Mouse (Mus musculus) frontal cortex, postnatal 25 days (tissue): ENCODE results near the gene Mocs1.
"Not testable (repeated sequence)": the region's sequence is repeated elsewhere in the genome, so short reads cannot be mapped to it uniquely, and the experiment has no call there.

ENCODE experiments used
- DNase-seq, 2 experiments: peaks; one replicate each; pipeline ENCODE4 v3.0.0; 2022; ENCODE audit warnings: low spot score in 2 of 2

Mocs1 gene

GRCm38 (mm10) chr17:49432071-49432711 is 4.0 kb downstream of the Mocs1 start:
- DNase-seq, result no peak

- DNase-seq, result no peak
These were observed 4.9 kb downstream of the Mocs1 start for GRCm38 (mm10) chr17:49433071-49433470.

- no peak for DNase-seq
These were observed 6.1 kb downstream of the Mocs1 start for GRCm38 (mm10) chr17:49434236-49434635.

GRCm38 (mm10) chr17:49435081-49435480 is 6.9 kb downstream of the Mocs1 start:
- DNase-seq, result no peak

- DNase-seq, result no peak
These were observed 8.5 kb downstream of the Mocs1 start for GRCm38 (mm10) chr17:49436631-49437030.

- not testable (repeated sequence) for DNase-seq
These were observed 9.1 kb downstream of the Mocs1 start for GRCm38 (mm10) chr17:49437306-49437705.

- no peak for DNase-seq
These were observed 10.8 kb downstream of the Mocs1 start for GRCm38 (mm10) chr17:49438822-49439574.

- DNase-seq, result no peak
These were observed 11.5 kb downstream of the Mocs1 start for GRCm38 (mm10) chr17:49439706-49440105.

GRCm38 (mm10) chr17:49440331-49441130 is 12.4 kb downstream of the Mocs1 start:
- no peak for DNase-seq

GRCm38 (mm10) chr17:49442841-49443240 is 14.7 kb downstream of the Mocs1 start:
- not testable (repeated sequence) for DNase-seq

GRCm38 (mm10) chr17:49448570-49449229 is 20.5 kb downstream of the Mocs1 start:
- no peak for DNase-seq

- DNase-seq, result no peak
These were observed 21.1 kb downstream of the Mocs1 start for GRCm38 (mm10) chr17:49449230-49449608.

- DNase-seq, result no peak
These were observed 22.8 kb downstream of the Mocs1 start for GRCm38 (mm10) chr17:49450922-49451321.

- DNase-seq, result no peak
These were observed 28.2 kb downstream of the Mocs1 start for GRCm38 (mm10) chr17:49456334-49456733.

GRCm38 (mm10) chr17:49457833-49458232 is 29.7 kb downstream of the Mocs1 start:
- DNase-seq, result no peak

- DNase-seq, result no peak
These were observed 30.2 kb downstream of the Mocs1 start for GRCm38 (mm10) chr17:49458386-49458785.

GRCm38 (mm10) chr17:49464884-49465283 is 36.7 kb downstream of the Mocs1 start:
- DNase-seq, result no peak

- peak; percentile 71 to 78 for DNase-seq
These were observed 40.1 kb downstream of the Mocs1 start for GRCm38 (mm10) chr17:49468223-49468622.

GRCm38 (mm10) chr17:49472626-49473025 is 44.5 kb downstream of the Mocs1 start:
- DNase-seq, result no peak

GRCm38 (mm10) chr17:49474051-49474450 is 45.9 kb downstream of the Mocs1 start:
- DNase-seq, result no peak

GRCm38 (mm10) chr17:49475174-49475573 is 47.0 kb downstream of the Mocs1 start:
- no peak for DNase-seq

GRCm38 (mm10) chr17:49477370-49477769 is 49.2 kb downstream of the Mocs1 start:
- no peak for DNase-seq
